Mouse (Mus musculus) brain, embryonic 14.5 days (tissue): ENCODE measurements at regions not wholly inside any gene's neighbourhood (a gene's known extent, or its start where the extent isn't known, plus 50 kb on each side); places are given as distances from the start of the nearest gene placed in this dataset.

Experiments
- CTCF ChIP-seq: fragments of 200-500 bp; IDR thresholded peaks from 2 replicates; pipeline ENCODE4 v1.5.1; 2012; ENCODE audit warnings: inconsistent platforms, mild to moderate bottlenecking, moderate library complexity, borderline replicate concordance; ENCODE audit not compliant: insufficient read depth, insufficient read length; ENCODE audit errors: extremely low read depth
- POLR2A ChIP-seq: fragments of 200-500 bp; IDR thresholded peaks from 2 replicates; pipeline ENCODE4 v1.6.1; 2012; ENCODE audit warnings: mild to moderate bottlenecking, inconsistent platforms, borderline replicate concordance; ENCODE audit not compliant: poor library complexity, insufficient read depth, insufficient read length, severe bottlenecking; ENCODE audit errors: extremely low read depth

GRCm38 (mm10) chr10:126565326-126565725, 335.8 kb downstream of the Atp23 start:
- TF ChIP-seq CTCF: no peak
- no peak for TF ChIP-seq POLR2A
